9 mouse cellular contexts compared by ENCODE assay signal in the genomic region with DNA sequence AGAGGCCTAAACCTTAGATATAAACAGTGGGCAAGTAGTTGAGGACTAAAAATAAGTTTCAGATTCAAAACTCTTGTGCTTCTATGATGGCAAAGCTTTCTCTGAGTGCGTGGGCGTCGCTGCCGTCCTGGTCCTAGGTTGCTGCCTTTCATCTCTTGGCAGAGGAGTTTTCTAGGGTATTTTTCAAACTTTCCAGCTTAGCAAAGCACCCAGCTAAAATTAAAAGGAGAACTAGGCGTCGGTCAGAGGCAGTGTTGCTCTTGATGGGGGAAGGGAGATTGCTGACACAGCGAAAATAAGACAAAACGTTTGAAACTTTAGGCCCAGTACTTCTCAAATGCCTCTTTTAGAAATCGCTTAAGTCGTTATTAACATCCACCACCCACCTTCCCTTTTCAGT.
A peak's percentile ranks its signal among the peaks of the same experiment; 100 is the strongest.
DNase-seq lines count a peak whose midpoint lies in the region; ATAC-seq and TF ChIP-seq lines count a peak whose summit lies in the region.
"Had no signal": no experiment of that assay in that cellular context is flagged by ENCODE, and none has a peak within 500 bp of the region (broad histone marks: within the 10 kb centered on the region; RNA-seq: fewer than 3 reads in every experiment).

No protein-coding gene starts in this region.

- H3K9me3 ChIP-seq in MEL (replicated peaks; ENCODE audit: insufficient read depth, low read length): no peaks in the 10 kb centered on the region
- H3K9me3 ChIP-seq: forebrain, embryonic 13.5 days had no signal

- no peak for DNase-seq in layer of hippocampus, adult 2 months (ENCODE audit: low spot score in 2 of 2)
- DNase-seq in layer of hippocampus, adult 18-20 months (ENCODE audit: low spot score in 2 of 2): no peak
- peak; percentile 66 for DNase-seq in MEL (ENCODE audit: low read depth, low spot score)
- no peak for DNase-seq in urinary bladder, postnatal 36 days (ENCODE audit: low spot score in 2 of 2)
- DNase-seq: cerebellum, adult 11-12 months had no signal

- peaks cover 0 to 7% of the 10 kb centered on the region in 2 experiments; a peak in 2 of 4 replicates for H3K36me3 ChIP-seq in MEL (ENCODE audit: control insufficient read depth in 1 of 2, insufficient read depth in 2 of 2, low read length in 2 of 2)
- no peaks in the 10 kb centered on the region for H3K36me3 ChIP-seq in macrophage (ENCODE audit: inconsistent target)

- no peak overlapping the region for H3K4me3 ChIP-seq in layer of hippocampus, adult 2 months
- H3K4me3 ChIP-seq in MEL (ENCODE audit: control insufficient read depth in 1 of 2, insufficient read depth in 1 of 2, low read depth in 2 of 2, low read length in 2 of 2) (0 out of 4 replicates have a peak overlapping the region, but pooled peaks of 1 of the 2 experiments have one; percentile 10), macrophage (ENCODE audit: inconsistent target) (no peak overlapping the region)
- H3K4me3 ChIP-seq: forebrain, embryonic 13.5 days had no signal

- ATAC-seq in CD4-positive, CD25-positive, alpha-beta regulatory T cell, adult 4 months: peak; percentile 67
- ATAC-seq in erythroid progenitor cell, adult 5-6 weeks (replicated peaks; ENCODE audit: low FRiP score, poor library complexity, severe bottlenecking): no peak
- ATAC-seq: forebrain, embryonic 13.5 days had no signal

- H3K9ac ChIP-seq in MEL (ENCODE audit: control insufficient read depth, low read depth, low read length, poor library complexity, severe bottlenecking): peak overlapping the region; percentile 2
- H3K9ac ChIP-seq: forebrain, embryonic 13.5 days had no signal

- no peaks in the 10 kb centered on the region for H3K27me3 ChIP-seq in MEL (ENCODE audit: control insufficient read depth in 1 of 2, insufficient read depth in 2 of 2, low read length in 2 of 2)
- H3K27me3 ChIP-seq: forebrain, embryonic 13.5 days had no signal

- peak overlapping the region; percentile 78 for H3K27ac ChIP-seq in layer of hippocampus, adult 2 months
- H3K27ac ChIP-seq in MEL (ENCODE audit: control insufficient read depth, low read depth, low read length): peak overlapping the region; percentile 19; the same call in 1 of the 2 replicates
- peak overlapping the region; percentile 99 for H3K27ac ChIP-seq in macrophage
- H3K27ac ChIP-seq: forebrain, embryonic 13.5 days had no signal

- no peak for TF ChIP-seq RAD21 in MEL (IDR thresholded peaks at IDR 0.05; ENCODE audit: low read depth, low read length)

- no peaks in the 10 kb centered on the region for H3K79me2 ChIP-seq in MEL (ENCODE audit: control insufficient read depth, insufficient read depth, low read length, poor library complexity)
- peaks cover 38% of the 10 kb centered on the region; the same call in 1 of the 2 replicates for H3K79me2 ChIP-seq in macrophage (ENCODE audit: inconsistent target)

- no peak for TF ChIP-seq CTCF in layer of hippocampus, adult 2 months (conservative IDR thresholded peaks at IDR 0.05)
- no peak for TF ChIP-seq CTCF in MEL (IDR thresholded peaks at IDR 0.05 in 2 of 3, conservative IDR thresholded peaks at IDR 0.05 in 1 of 3; ENCODE audit: control insufficient read depth in 1 of 3, insufficient read depth in 1 of 3, low read depth in 2 of 3, low read length in 3 of 3, poor library complexity in 1 of 3, severe bottlenecking in 1 of 3)

- peak in 1 of 2 experiments; percentile 25; a peak in 1 of 4 replicates for TF ChIP-seq EP300 in MEL (IDR thresholded peaks at IDR 0.05; ENCODE audit: low read depth in 1 of 2, low read length in 2 of 2)

- 21% methylated on average over 10 of the region's 10 CpGs for WGBS in macrophage (ENCODE audit: missing documents)

- peaks cover 5 to 7% of the 10 kb centered on the region in 2 experiments; a peak in 3 of 4 replicates for H3K4me1 ChIP-seq in MEL (ENCODE audit: control insufficient read depth in 1 of 2, insufficient read depth in 2 of 2, low read length in 2 of 2)
- H3K4me1 ChIP-seq: forebrain, embryonic 13.5 days had no signal

- TF ChIP-seq POLR2A in MEL (IDR thresholded peaks at IDR 0.05; ENCODE audit: control insufficient read depth in 1 of 2, insufficient read depth in 1 of 2, low read depth in 1 of 2, low read length in 2 of 2, poor library complexity in 1 of 2): no peak

TF ChIP-seq in MEL, 35 proteins besides CTCF, POLR2A, EP300 and RAD21:
- TF ChIP-seq USF2 (IDR thresholded peaks at IDR 0.05; ENCODE audit: borderline replicate concordance in 1 of 2, insufficient read depth in 1 of 2, low read depth in 1 of 2, low read length in 2 of 2) (no peak), CHD2 (IDR thresholded peaks at IDR 0.05; ENCODE audit: low read length) (peak; percentile 28; the same call in 1 of the 2 replicates), MAFK (IDR thresholded peaks at IDR 0.05; ENCODE audit: borderline replicate concordance, low read depth, low read length) (peak; percentile 100), NELFE (IDR thresholded peaks at IDR 0.05; ENCODE audit: low read depth, low read length) (no peak)
TF ChIP-seq in MEL: peak in this region for 2.

Comparison
In these comparisons a context has a peak if more than half of its experiments do, and no peak if none do; other contexts are left out.
1. H3K27ac ChIP-seq: peak in every context shown above with its lines; median percentile 99 in macrophage; 78 in layer of hippocampus, adult 2 months; 19 in MEL.